Mouse (Mus musculus): ENCODE data around the gene Atg2b. TPM values are rescaled to one million over a fixed set of nuclear protein-coding genes. Genes with fewer than 3 reads are reported as not detected.

Atg2b gene
- total and polyA plus RNA-seq, 3 experiments = 28.3 to 35.9 TPM; not detected in 1

DNA sequence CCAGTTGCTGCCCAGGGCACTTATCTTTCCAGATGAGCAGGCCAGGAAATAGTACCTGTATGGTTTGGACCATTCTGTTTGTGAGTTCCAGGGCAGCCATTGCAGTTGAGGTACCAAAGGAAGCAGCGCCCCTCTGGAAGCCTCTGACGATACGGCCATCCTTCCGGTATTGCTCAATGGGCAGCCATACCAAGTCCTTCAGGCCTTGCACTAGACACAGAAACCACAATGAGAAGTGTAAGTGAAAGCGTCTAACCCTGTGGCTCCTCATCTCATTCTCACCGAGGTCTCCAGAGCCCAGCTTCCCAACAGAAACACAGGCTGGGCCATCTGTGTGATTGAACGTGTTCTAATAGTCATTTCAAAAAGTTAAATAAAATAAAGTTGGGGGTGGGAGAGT, 63.0 kb downstream of the Atg2b start:
- no peak overlapping the region for H3K4me3 ChIP-seq (ENCODE audit: control insufficient read depth in 1 of 2, insufficient read depth in 1 of 2, low read depth in 2 of 2, low read length in 2 of 2)
- H3K9ac ChIP-seq (ENCODE audit: control insufficient read depth, low read depth, low read length, poor library complexity, severe bottlenecking) = no peak overlapping the region
- DNase-seq (ENCODE audit: low read depth, low spot score) = no peak
- no peaks in the 10 kb centered on the region for H3K9me3 ChIP-seq (replicated peaks; ENCODE audit: insufficient read depth, low read length)
- H3K4me1 ChIP-seq (ENCODE audit: control insufficient read depth in 1 of 2, insufficient read depth in 2 of 2, low read length in 2 of 2) = no peaks in the 10 kb centered on the region
- no peak overlapping the region for H3K27ac ChIP-seq (ENCODE audit: control insufficient read depth, low read depth, low read length)
- H3K36me3 ChIP-seq (ENCODE audit: control insufficient read depth in 1 of 2, insufficient read depth in 2 of 2, low read length in 2 of 2) = peaks cover 0 to 30% of the 10 kb centered on the region in 2 experiments; a peak in 2 of 4 replicates
- no peak for TF ChIP-seq E2F4 (IDR thresholded peaks at IDR 0.05; ENCODE audit: borderline replicate concordance, low read depth, low read length)
- no peak for TF ChIP-seq GABPA (IDR thresholded peaks at IDR 0.05; ENCODE audit: low read depth, low read length)
- TF ChIP-seq TCF12 (IDR thresholded peaks at IDR 0.05; ENCODE audit: low read depth, low read length) = no peak
- no peak for TF ChIP-seq SIN3A (IDR thresholded peaks at IDR 0.05; ENCODE audit: low read length)
- TF ChIP-seq KAT2A (conservative IDR thresholded peaks at IDR 0.05; ENCODE audit: low read depth, low read length) = no peak
- no peak for TF ChIP-seq ZC3H11A (IDR thresholded peaks at IDR 0.05; ENCODE audit: low read depth, low read length)
- no peak for TF ChIP-seq USF2 (IDR thresholded peaks at IDR 0.05; ENCODE audit: borderline replicate concordance in 1 of 2, insufficient read depth in 1 of 2, low read depth in 1 of 2, low read length in 2 of 2)
- TF ChIP-seq MYB (IDR thresholded peaks at IDR 0.05; ENCODE audit: low read depth, low read length) = no peak
- no peak for TF ChIP-seq CHD2 (IDR thresholded peaks at IDR 0.05; ENCODE audit: low read length)
- TF ChIP-seq BHLHE40 (IDR thresholded peaks at IDR 0.05; ENCODE audit: borderline replicate concordance, low read depth, low read length) = no peak
- TF ChIP-seq TAL1 (IDR thresholded peaks at IDR 0.05; ENCODE audit: low read length) = no peak
- no peak for TF ChIP-seq ZMIZ1 (IDR thresholded peaks at IDR 0.05; ENCODE audit: low read depth, low read length)
- no peak for TF ChIP-seq TBP (IDR thresholded peaks at IDR 0.05; ENCODE audit: low read depth, low read length)
- TF ChIP-seq HCFC1 (IDR thresholded peaks at IDR 0.05; ENCODE audit: low read depth, low read length) = no peak
- no peak for TF ChIP-seq ZNF384 (IDR thresholded peaks at IDR 0.05; ENCODE audit: low read depth, low read length)
- no peak for TF ChIP-seq MAFK (IDR thresholded peaks at IDR 0.05; ENCODE audit: borderline replicate concordance, low read depth, low read length)
- no peak for TF ChIP-seq JUND (IDR thresholded peaks at IDR 0.05; ENCODE audit: low read depth, low read length)
- H3K27me3 ChIP-seq (ENCODE audit: control insufficient read depth in 1 of 2, insufficient read depth in 2 of 2, low read length in 2 of 2) = no peaks in the 10 kb centered on the region
- H3K79me2 ChIP-seq (ENCODE audit: control insufficient read depth, insufficient read depth, low read length, poor library complexity) = no peaks in the 10 kb centered on the region

DNA sequence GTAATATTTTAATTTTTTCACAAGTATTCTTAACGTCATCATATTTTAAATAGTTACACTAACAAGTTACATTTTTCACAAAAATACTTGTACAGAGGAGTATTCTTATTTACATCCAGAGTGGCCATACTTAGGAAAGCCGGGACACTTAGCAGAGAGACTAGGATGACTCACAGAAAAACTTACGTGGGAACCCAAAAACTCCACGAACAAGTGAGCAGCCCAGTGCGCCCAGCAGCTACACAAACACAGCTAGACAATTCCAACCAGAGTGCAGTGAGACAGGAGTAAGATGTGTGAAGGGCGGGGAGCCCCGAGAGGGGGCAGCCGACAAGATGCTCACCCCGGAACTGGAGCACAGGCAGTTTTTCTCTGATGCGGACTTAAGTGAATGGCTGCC, 71.5 kb downstream of the Atg2b start:
- no peak overlapping the region for H3K9ac ChIP-seq (ENCODE audit: control insufficient read depth, low read depth, low read length, poor library complexity, severe bottlenecking)
- no peaks in the 10 kb centered on the region for H3K4me1 ChIP-seq (ENCODE audit: control insufficient read depth in 1 of 2, insufficient read depth in 2 of 2, low read length in 2 of 2)
- no peak overlapping the region for H3K4me3 ChIP-seq (ENCODE audit: control insufficient read depth in 1 of 2, insufficient read depth in 1 of 2, low read depth in 2 of 2, low read length in 2 of 2)
- no peaks in the 10 kb centered on the region for H3K9me3 ChIP-seq (replicated peaks; ENCODE audit: insufficient read depth, low read length)
- no peak for TF ChIP-seq EP300 (IDR thresholded peaks at IDR 0.05; ENCODE audit: low read depth in 1 of 2, low read length in 2 of 2)
- no peak for TF ChIP-seq USF2 (IDR thresholded peaks at IDR 0.05; ENCODE audit: borderline replicate concordance in 1 of 2, insufficient read depth in 1 of 2, low read depth in 1 of 2, low read length in 2 of 2)
- no peak for TF ChIP-seq MAZ (IDR thresholded peaks at IDR 0.05; ENCODE audit: low read depth, low read length)
- peaks cover 0 to 7% of the 10 kb centered on the region in 2 experiments; a peak in 2 of 4 replicates for H3K36me3 ChIP-seq (ENCODE audit: control insufficient read depth in 1 of 2, insufficient read depth in 2 of 2, low read length in 2 of 2)
- no peaks in the 10 kb centered on the region for H3K79me2 ChIP-seq (ENCODE audit: control insufficient read depth, insufficient read depth, low read length, poor library complexity)
- no peak for DNase-seq (ENCODE audit: low read depth, low spot score)
- H3K27ac ChIP-seq (ENCODE audit: control insufficient read depth, low read depth, low read length) = no peak overlapping the region
- H3K27me3 ChIP-seq (ENCODE audit: control insufficient read depth in 1 of 2, insufficient read depth in 2 of 2, low read length in 2 of 2) = no peaks in the 10 kb centered on the region

Data from MEL (cell line).